Mouse (Mus musculus) midbrain, embryonic 11.5 days (tissue): Measurements from ENCODE around the gene Rpl34. TPM values are rescaled to one million over a fixed set of nuclear protein-coding genes. Genes with fewer than 3 reads are reported as not detected.

Source experiments
- ATAC-seq: fragments of 200-750 bp; cut with Nextera tagmentation; 2 replicates; pipeline ENCODE4 v1.8.0; 2017; ENCODE audit warnings: moderate TSS enrichment, moderate library complexity; ENCODE audit not compliant: low FRiP score
- DNase-seq: peaks from one replicate; pipeline ENCODE4 v3.0.0; 2015; ENCODE audit warnings: low spot score; ENCODE audit errors: missing footprints
- H3K27ac ChIP-seq: fragments of 300-500 bp; sonication (generic); 2 replicates; pipeline ENCODE4 v1.5.1; 2014; ENCODE audit warnings: low read depth, low read length
- H3K27me3 ChIP-seq: fragments of 300-500 bp; sonication (generic); 2 replicates; pipeline ENCODE4 v1.6.1; 2014; ENCODE audit warnings: mild to moderate bottlenecking, low read length, moderate library complexity, mixed read lengths; ENCODE audit not compliant: control insufficient read depth, insufficient read depth
- H3K36me3 ChIP-seq: fragments of 300-500 bp; sonication (generic); 2 replicates; pipeline ENCODE4 v1.6.1; 2014; ENCODE audit warnings: mild to moderate bottlenecking, low read length, moderate library complexity, mixed read lengths; ENCODE audit not compliant: control insufficient read depth, insufficient read depth
- H3K4me1 ChIP-seq: fragments of 300-500 bp; sonication (generic); 2 replicates; pipeline ENCODE4 v1.6.1; 2014; ENCODE audit warnings: low read length; ENCODE audit not compliant: control insufficient read depth, insufficient read depth
- H3K4me2 ChIP-seq: fragments of 300-500 bp; sonication (generic); 2 replicates; pipeline ENCODE4 v1.6.1; 2014; ENCODE audit warnings: mild to moderate bottlenecking, moderate library complexity
- H3K4me3 ChIP-seq: fragments of 300-500 bp; sonication (generic); 2 replicates; pipeline ENCODE4 v1.5.1; 2014; ENCODE audit warnings: low read depth, low read length
- H3K9ac ChIP-seq: fragments of 300-500 bp; sonication (generic); 2 replicates; pipeline ENCODE4 v1.6.1; 2014; ENCODE audit warnings: low read length
- H3K9me3 ChIP-seq: fragments of 300-500 bp; sonication (generic); 2 replicates; pipeline ENCODE4 v1.6.1; 2016; ENCODE audit warnings: low read length; ENCODE audit not compliant: control insufficient read depth
- WGBS: fragments of 180-500 bp; shearing (Covaris S2); extraction: QIAGEN DNeasy Blood & Tissue Kit; methylation state at CpG from one replicate; pipeline ENCODE4 v1.1.7; 2014; 5-methylcytosine and 5-hydroxymethylcytosine counted together
- polyA plus RNA-seq: library from polyadenylated mRNA; unstranded; fragments of >200 nt; fragmentation: Nextera tagmentation; extraction: Ambion mirVana; gene quantifications from 2 replicates; pipeline ENCODE4 v1.2.1, GENCODE M21; 2014

Gene Rpl34
- polyA plus RNA-seq, 1 experiment from 2014 or later = 740 TPM

- Histone ChIP-seq H3K27me3 (no peaks in the 10 kb centered on the region), H3K9me3 (no peaks in the 10 kb centered on the region), H3K4me1 (no peaks in the 10 kb centered on the region), H3K27ac (no peak overlapping the region), H3K4me3 (no peak overlapping the region), H3K4me2 (no peak overlapping the region), H3K9ac (no peak overlapping the region), H3K36me3 (no peaks in the 10 kb centered on the region)
- ATAC-seq = no peak
- WGBS = 83% methylated on average over 9 of the region's 9 CpGs
- peak; percentile 67 for DNase-seq
Observed at GRCm38 (mm10) chr3:130684276-130685013, 45.8 kb downstream of the Rpl34 start.

- Histone ChIP-seq H3K27ac (no peak overlapping the region), H3K4me1 (no peaks in the 10 kb centered on the region), H3K36me3 (no peaks in the 10 kb centered on the region), H3K9ac (no peak overlapping the region), H3K4me2 (no peak overlapping the region), H3K4me3 (no peak overlapping the region), H3K9me3 (no peaks in the 10 kb centered on the region), H3K27me3 (no peaks in the 10 kb centered on the region)
- DNase-seq = peak; percentile 8
- no peak for ATAC-seq
- 81% methylated on average over 8 of the region's 8 CpGs for WGBS
Observed at GRCm38 (mm10) chr3:130683836-130684235, 46.4 kb downstream of the Rpl34 start.

GRCm38 (mm10) chr3:130682183-130682582 is 48.0 kb downstream of the Rpl34 start:
- DNase-seq (no peak), ATAC-seq (no peak)
- H3K36me3 ChIP-seq = no peaks in the 10 kb centered on the region
- no peak overlapping the region for H3K4me3 ChIP-seq
- WGBS = 93% methylated on average over 9 of the region's 9 CpGs
- H3K9me3 ChIP-seq = no peaks in the 10 kb centered on the region
- no peak overlapping the region for H3K9ac ChIP-seq
- no peaks in the 10 kb centered on the region for H3K4me1 ChIP-seq
- no peak overlapping the region for H3K4me2 ChIP-seq
- no peaks in the 10 kb centered on the region for H3K27me3 ChIP-seq
- H3K27ac ChIP-seq = no peak overlapping the region

GRCm38 (mm10) chr3:130681226-130681625 is 49.0 kb downstream of the Rpl34 start:
- no peaks in the 10 kb centered on the region for H3K27me3 ChIP-seq
- WGBS = 85% methylated on average over 2 of the region's 2 CpGs
- no peak for ATAC-seq

GRCm38 (mm10) chr3:130677671-130678460 is 52.3 kb downstream of the Rpl34 start:
- ATAC-seq (no peak), DNase-seq (no peak)
- Histone ChIP-seq H3K36me3 (no peaks in the 10 kb centered on the region), H3K9me3 (no peaks in the 10 kb centered on the region), H3K4me2 (no peak overlapping the region), H3K4me3 (no peak overlapping the region), H3K27me3 (no peaks in the 10 kb centered on the region), H3K27ac (no peak overlapping the region), H3K9ac (no peak overlapping the region), H3K4me1 (no peaks in the 10 kb centered on the region)
- WGBS = 93% methylated on average over 19 of the region's 19 CpGs

More at GRCm38 (mm10) chr3:130681226-130681625, 49.0 kb downstream of the Rpl34 start:
- Histone ChIP-seq H3K9ac (no peak overlapping the region), H3K4me1 (no peaks in the 10 kb centered on the region), H3K36me3 (no peaks in the 10 kb centered on the region), H3K9me3 (no peaks in the 10 kb centered on the region), H3K27ac (no peak overlapping the region), H3K4me2 (no peak overlapping the region), H3K4me3 (no peak overlapping the region)
- no peak for DNase-seq

Other genes with a start within 250 kb of the Rpl34 start
- not detected in 2 replicates for gene Etnppl, start 113.0 kb downstream of the Rpl34 start, polyA plus RNA-seq
- 323 and 331 TPM in 2 replicates for gene Ostc, start 21.0 kb downstream of the Rpl34 start, polyA plus RNA-seq